Mouse (Mus musculus): ENCODE measurements at regions not wholly inside any gene's neighbourhood (a gene's known extent, or its start where the extent isn't known, plus 50 kb on each side); places are given as distances from the start of the nearest gene placed in this dataset.

DNA sequence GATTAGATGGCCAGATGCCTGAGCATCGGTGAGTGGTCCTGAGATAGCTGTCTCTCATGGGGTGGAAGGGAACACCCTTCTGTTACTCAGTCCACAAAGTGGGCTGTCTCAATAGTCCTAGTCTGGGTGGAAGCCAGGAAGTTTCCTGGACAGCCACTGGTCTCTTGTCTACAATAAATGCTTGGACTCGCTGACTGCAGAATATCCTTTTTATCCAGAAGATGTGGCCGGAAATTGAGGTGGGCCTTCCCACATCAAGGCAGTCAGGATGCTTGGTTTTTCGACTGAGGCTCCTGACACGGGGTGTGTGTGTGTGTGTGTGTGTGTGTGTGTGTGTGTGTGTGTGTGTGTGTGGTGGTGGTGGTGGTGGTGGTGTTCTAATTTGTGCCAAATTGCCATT is 91.0 kb downstream of the Cpn2 start:
- TF ChIP-seq CTCF (IDR thresholded peaks at IDR 0.05; ENCODE audit: control insufficient read depth, insufficient read depth, low read length) (no peak), POLR2A (IDR thresholded peaks at IDR 0.05; ENCODE audit: borderline replicate concordance, control insufficient read depth, low read depth, low read length) (no peak)
